Mouse (Mus musculus): ENCODE data around the gene Rif1. TPM values are rescaled to one million over a fixed set of nuclear protein-coding genes. Genes with fewer than 3 reads are reported as not detected.
A peak's percentile ranks its signal among the peaks of the same experiment; 100 is the strongest.
"Not testable (repeated sequence)": the region's sequence is repeated elsewhere in the genome, so short reads cannot be mapped to it uniquely, and the experiment has no call there.

The Rif1 gene
- polyA plus RNA-seq, 1 experiment from 2014 or later, result 38.6 TPM

DNA sequence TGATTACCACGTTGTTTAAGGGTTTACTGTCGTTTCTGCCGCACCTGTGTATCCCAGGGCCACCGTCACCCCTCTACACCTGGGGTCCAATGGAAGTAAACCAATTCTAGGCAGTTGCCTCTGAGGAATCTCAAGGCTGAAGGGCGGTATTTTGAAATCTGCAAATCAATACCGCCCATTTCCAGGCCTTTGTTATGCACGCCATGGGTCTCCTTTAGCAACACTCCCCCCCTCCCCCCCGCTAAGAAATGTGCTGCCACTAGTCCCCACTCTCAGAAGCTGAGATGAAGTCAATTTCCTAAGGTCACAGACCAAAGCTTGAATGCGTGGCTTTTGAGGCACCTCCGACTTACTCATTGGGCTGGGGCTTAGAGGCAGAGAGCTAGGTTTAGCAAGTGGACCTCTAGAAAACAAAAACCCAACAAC is 554 bp upstream of the Rif1 start:
- H3K27me3 ChIP-seq, result no peaks in the 10 kb centered on the region
- WGBS, result 2% methylated on average over 10 of the region's 10 CpGs
- H3K36me3 ChIP-seq, result peaks cover 25% of the 10 kb centered on the region
- H3K9me3 ChIP-seq, result no peaks in the 10 kb centered on the region
- H3K9ac ChIP-seq, result peak overlapping the region; percentile 97
- H3K4me1 ChIP-seq, result peaks cover 18% of the 10 kb centered on the region
- H3K4me2 ChIP-seq, result peak overlapping the region; percentile 65
- no peak for ATAC-seq (ENCODE audit: insufficient number of reproducible peaks, insufficient read depth, low FRiP score, low TSS enrichment, low read depth)
- H3K4me3 ChIP-seq, result peak overlapping the region; percentile 98
- peak overlapping the region; percentile 91 for H3K27ac ChIP-seq

DNA sequence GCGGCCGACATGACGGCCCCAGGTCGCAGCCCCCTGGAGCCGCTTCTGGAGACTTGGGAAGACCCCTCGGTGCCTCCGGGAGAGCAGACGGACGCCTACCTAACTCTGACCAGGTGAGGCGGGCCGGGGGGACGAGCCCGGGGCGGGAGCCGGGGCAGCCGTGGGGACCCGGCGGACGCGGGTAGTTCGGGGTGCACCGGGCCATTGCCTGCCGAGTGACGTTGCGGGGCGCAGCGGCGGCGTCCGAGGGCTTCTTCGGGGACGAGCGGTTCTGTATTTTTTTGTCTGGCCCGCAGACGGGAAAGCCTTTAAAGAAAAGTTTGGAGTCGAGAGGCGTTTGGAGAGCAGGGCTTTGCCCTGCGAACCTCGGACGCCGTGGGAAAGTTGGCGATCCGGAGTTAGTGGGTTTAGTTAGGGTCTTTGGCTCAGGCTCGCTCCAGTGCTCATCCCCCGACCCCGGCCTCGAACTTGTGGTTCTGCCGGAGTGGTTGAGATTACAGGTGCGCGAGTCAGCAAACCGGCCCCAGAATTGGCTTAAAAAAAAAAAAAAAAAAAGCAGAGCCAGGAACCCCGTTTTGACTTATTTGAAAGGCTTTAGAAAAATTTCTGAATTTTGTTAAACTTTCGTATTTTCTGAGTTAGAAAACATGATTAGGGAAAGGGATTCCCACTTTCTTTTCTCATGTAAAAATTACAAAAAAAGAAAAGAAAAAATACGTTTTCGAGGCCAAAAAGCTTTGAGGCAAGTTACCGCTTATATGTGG is 691 bp downstream of the Rif1 start:
- H3K27ac ChIP-seq, result peak overlapping the region; percentile 91
- WGBS, result 2% methylated on average over 56 of the region's 56 CpGs

DNA sequence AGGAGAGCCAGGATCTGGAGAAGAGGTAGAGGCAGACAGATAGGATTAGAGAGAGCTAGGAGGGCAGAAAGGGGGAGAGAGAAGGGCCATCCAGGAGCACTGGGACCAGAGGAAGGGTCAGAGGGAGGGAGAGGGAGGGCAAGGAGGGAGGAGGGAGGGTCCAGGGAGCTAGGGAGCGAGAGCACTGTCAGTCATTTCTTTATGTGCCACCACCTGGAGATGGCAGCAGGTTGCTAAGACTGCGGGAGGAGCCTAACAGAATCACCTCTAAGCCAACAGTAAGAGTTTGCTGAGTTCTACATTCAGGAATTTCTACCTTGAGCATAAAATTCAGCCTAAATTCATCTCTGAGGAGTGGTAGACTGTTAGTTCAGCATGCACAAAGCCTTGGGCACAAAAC is 6.0 kb downstream of the Rif1 start:
- Histone ChIP-seq H3K27me3 (no peaks in the 10 kb centered on the region), H3K36me3 (peaks cover 80% of the 10 kb centered on the region), H3K4me1 (peaks cover 13% of the 10 kb centered on the region), H3K4me2 (no peak overlapping the region), H3K9ac (no peak overlapping the region), H3K9me3 (no peaks in the 10 kb centered on the region), H3K4me3 (no peak overlapping the region), H3K27ac (no peak overlapping the region)
- 88% methylated on average over 2 of the region's 2 CpGs for WGBS
- no peak for ATAC-seq (ENCODE audit: insufficient number of reproducible peaks, insufficient read depth, low FRiP score, low TSS enrichment, low read depth)

More for the DNA sequence above, 691 bp downstream of the Rif1 start:
- peak overlapping the region; percentile 65 for H3K4me2 ChIP-seq
- ATAC-seq (ENCODE audit: insufficient number of reproducible peaks, insufficient read depth, low FRiP score, low TSS enrichment, low read depth), result peak; percentile 50; the same call in 1 of the 2 replicates
- H3K9me3 ChIP-seq, result no peaks in the 10 kb centered on the region
- H3K27me3 ChIP-seq, result no peaks in the 10 kb centered on the region
- peaks cover 18% of the 10 kb centered on the region for H3K4me1 ChIP-seq
- H3K36me3 ChIP-seq, result peaks cover 36% of the 10 kb centered on the region
- H3K4me3 ChIP-seq, result peak overlapping the region; percentile 98
- H3K9ac ChIP-seq, result peak overlapping the region; percentile 97

DNA sequence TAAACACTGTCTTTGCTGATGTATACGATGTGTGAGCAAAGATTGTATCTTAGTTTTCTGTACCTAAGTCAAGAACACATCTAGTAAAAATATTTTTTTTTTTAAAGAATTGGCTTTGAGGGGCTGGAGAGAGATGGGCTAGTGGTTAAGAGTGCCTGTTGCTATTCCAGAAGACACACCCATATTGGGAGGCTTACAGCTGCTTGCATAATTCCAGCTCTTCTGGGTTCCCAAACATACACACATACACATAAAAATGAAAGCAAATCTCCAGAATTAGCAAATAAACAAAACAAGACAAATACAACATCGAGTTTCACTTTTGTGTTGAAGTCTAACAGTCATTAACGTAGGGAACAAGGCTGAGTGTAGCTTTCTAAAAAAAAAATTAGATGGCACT is 11.4 kb downstream of the Rif1 start:
- no peaks in the 10 kb centered on the region for H3K9me3 ChIP-seq
- no peak for ATAC-seq (ENCODE audit: insufficient number of reproducible peaks, insufficient read depth, low FRiP score, low TSS enrichment, low read depth)
- peaks cover 84% of the 10 kb centered on the region for H3K36me3 ChIP-seq
- H3K27ac ChIP-seq, result no peak overlapping the region
- no peaks in the 10 kb centered on the region for H3K4me1 ChIP-seq
- no peak overlapping the region for H3K4me3 ChIP-seq
- H3K27me3 ChIP-seq, result no peaks in the 10 kb centered on the region
- WGBS, result 91% methylated on average over 3 of the region's 3 CpGs
- H3K4me2 ChIP-seq, result no peak overlapping the region
- H3K9ac ChIP-seq, result no peak overlapping the region

DNA sequence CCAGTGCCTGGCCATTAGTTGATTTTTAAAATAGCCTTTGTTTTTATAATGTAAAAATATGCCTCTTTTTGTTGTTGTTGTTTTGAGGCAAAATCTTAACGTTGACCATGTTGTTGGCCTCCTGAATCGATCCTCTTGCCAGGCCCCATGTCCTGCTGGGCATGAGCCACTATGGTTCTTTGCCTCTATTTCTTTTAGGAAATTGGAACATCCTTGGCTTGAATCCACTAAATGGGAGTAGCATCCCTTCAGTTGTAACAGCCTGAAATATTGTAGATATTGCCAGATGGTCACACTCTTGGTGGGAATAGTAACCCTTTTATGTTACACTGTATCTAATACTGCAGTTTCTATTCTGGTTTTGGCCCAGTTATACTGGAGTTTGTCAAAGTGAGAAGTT is 11.9 kb downstream of the Rif1 start:
- H3K36me3 ChIP-seq, result peaks cover 84% of the 10 kb centered on the region
- no peaks in the 10 kb centered on the region for H3K9me3 ChIP-seq
- H3K4me3 ChIP-seq, result no peak overlapping the region
- no peak overlapping the region for H3K27ac ChIP-seq
- ATAC-seq (ENCODE audit: insufficient number of reproducible peaks, insufficient read depth, low FRiP score, low TSS enrichment, low read depth), result no peak
- no peaks in the 10 kb centered on the region for H3K4me1 ChIP-seq
- H3K27me3 ChIP-seq, result no peaks in the 10 kb centered on the region
- H3K9ac ChIP-seq, result no peak overlapping the region
- no peak overlapping the region for H3K4me2 ChIP-seq
- WGBS, result 91% methylated on average over 2 of the region's 2 CpGs

DNA sequence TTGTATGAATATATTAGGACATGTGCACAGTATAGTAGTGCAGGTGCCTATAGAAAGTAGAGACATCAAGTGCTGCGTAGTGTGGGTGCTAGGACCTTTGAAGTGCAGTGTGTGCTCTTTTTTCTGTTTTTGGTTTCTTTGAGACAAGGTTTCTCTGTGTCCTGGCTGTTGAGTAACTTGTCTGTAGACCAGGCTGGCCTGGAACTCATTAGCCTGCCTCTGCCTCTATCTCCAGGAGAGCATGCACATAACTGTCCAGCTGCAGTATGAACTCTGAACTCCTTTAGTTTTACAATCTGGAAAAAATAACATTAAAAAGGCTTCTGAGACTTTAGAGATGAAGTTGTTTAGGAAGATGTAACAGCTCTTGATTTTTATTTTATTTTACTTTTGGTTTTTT is 41.5 kb downstream of the Rif1 start:
- 50% methylated on average over 1 of the region's 1 CpGs for WGBS
- Histone ChIP-seq H3K36me3 (peaks cover 87% of the 10 kb centered on the region), H3K9ac (no peak overlapping the region), H3K27ac (no peak overlapping the region), H3K27me3 (no peaks in the 10 kb centered on the region), H3K4me2 (no peak overlapping the region), H3K4me1 (no peaks in the 10 kb centered on the region), H3K4me3 (no peak overlapping the region), H3K9me3 (no peaks in the 10 kb centered on the region)
- no peak for ATAC-seq (ENCODE audit: insufficient number of reproducible peaks, insufficient read depth, low FRiP score, low TSS enrichment, low read depth)

DNA sequence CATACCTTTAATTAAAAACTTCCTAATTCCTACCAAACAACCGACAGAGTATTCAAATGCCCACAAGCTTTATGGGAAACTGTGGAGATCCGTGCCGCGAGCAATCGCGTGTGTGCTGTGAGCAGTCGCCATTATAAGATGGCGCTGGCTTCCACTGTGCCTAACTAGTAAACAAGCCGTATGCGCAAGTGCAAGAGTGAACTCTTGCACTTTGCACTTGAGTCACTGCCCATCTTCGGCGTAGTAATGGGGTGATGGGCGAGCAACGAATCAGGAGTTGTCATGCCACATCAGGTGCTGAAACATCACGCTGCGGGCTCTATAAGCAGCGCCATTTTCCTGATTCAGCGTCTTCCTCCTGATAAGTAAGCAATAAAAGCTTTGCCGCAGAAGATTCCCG is 58.7 kb downstream of the Rif1 start:
- ATAC-seq (ENCODE audit: insufficient number of reproducible peaks, insufficient read depth, low FRiP score, low TSS enrichment, low read depth); H3K27ac ChIP-seq; H3K4me2 ChIP-seq; H3K27me3 ChIP-seq; H3K9ac ChIP-seq; H3K4me3 ChIP-seq; H3K4me1 ChIP-seq: not testable (repeated sequence)
- peaks cover 28% of the 10 kb centered on the region for H3K36me3 ChIP-seq
- 97% methylated on average over 20 of the region's 20 CpGs for WGBS
- peaks cover 12% of the 10 kb centered on the region for H3K9me3 ChIP-seq

DNA sequence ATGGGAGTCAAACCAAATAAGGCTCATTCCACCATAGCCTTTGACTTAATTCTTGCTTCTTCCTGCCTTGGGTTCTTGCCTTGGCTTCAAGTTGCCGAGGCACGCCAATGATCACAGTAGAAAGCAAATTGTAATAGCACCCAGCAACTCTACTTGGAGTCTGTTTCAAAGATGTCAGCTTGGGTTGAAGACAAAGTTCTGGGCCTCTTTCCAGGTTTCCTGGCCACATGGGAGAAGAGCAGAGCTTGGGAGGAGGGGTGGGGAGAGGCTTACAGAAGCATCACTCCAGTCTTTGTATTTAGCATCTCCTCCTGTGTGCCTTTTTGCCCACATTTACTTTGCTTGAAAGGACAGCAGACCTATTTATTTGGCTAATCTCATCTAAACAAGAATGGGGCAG is 60.7 kb downstream of the Rif1 start:
- Histone ChIP-seq H3K27ac (no peak overlapping the region), H3K36me3 (peaks cover 26% of the 10 kb centered on the region), H3K4me3 (no peak overlapping the region), H3K4me2 (no peak overlapping the region), H3K9me3 (peaks cover 4% of the 10 kb centered on the region; the same call in 1 of the 2 replicates), H3K4me1 (no peaks in the 10 kb centered on the region), H3K27me3 (no peaks in the 10 kb centered on the region), H3K9ac (no peak overlapping the region)
- ATAC-seq (ENCODE audit: insufficient number of reproducible peaks, insufficient read depth, low FRiP score, low TSS enrichment, low read depth), result no peak
- 92% methylated on average over 2 of the region's 2 CpGs for WGBS

DNA sequence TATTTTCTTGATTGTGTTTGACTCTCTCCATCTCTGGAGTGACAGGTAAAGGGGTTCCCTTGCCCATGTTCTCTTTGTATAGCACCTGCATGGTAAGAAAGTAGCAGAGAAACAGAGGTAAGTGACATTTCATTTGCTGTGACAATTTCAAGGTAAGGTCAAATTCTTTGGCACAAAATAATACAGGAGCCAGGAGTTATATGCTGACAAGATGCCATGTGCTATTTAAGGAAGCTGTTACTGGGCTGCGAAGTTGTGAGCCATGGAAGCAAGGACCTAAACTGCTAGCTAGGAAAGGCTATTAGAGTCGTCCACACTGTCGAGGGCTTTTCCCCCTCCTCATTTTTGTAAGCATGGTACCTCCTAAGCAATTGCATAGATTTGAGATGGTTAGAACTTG is 80.4 kb downstream of the Rif1 start:
- Histone ChIP-seq H3K9me3 (no peaks in the 10 kb centered on the region), H3K4me3 (no peak overlapping the region), H3K4me2 (no peak overlapping the region), H3K9ac (no peak overlapping the region), H3K36me3 (no peaks in the 10 kb centered on the region), H3K27me3 (no peaks in the 10 kb centered on the region), H3K27ac (no peak overlapping the region), H3K4me1 (0 out of 2 replicates have a peak, but pooled peaks cover 5% of the 10 kb centered on the region)
- WGBS, result 73% methylated on average over 3 of the region's 3 CpGs
- no peak for ATAC-seq (ENCODE audit: insufficient number of reproducible peaks, insufficient read depth, low FRiP score, low TSS enrichment, low read depth)

DNA sequence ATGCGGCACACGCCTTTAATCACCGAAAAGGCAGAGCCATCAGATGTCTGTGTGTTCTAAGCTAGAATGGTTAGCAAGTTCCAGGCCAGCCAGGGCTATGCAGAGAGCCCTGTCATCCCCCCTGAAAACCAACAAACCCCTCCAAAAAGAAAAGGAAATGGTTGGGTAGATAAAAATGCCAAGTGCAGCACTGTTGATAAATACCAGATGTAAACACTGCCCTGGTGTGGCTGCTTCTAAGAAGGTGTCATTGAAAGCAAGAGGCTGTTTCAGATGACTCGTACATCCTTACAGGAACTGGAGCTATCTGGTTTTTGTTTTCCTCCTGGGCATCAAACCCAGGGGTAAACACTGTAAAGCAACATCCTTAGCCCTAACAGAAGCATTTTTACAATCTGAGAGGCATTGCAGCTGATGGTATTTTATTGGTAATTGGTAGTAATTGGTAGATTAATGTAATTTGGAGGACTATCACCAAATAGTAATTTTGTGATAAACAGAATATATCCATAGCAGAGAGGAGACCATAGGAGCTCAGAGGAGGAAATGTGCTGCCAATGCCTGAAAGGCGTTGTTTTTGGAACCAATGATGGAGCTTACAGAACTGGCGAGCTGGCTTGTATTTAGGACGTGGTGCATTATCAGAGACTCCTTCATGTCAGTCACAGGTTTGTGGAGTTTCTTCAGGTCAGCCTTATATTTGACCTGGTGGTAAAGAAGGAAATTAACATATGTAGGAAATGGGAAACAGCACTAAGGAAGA is 96.8 kb downstream of the Rif1 start:
- Histone ChIP-seq H3K4me3 (no peak overlapping the region), H3K36me3 (no peaks in the 10 kb centered on the region), H3K4me2 (no peak overlapping the region), H3K4me1 (no peaks in the 10 kb centered on the region), H3K9me3 (no peaks in the 10 kb centered on the region), H3K27me3 (no peaks in the 10 kb centered on the region), H3K27ac (no peak overlapping the region), H3K9ac (no peak overlapping the region)
- 75% methylated on average over 7 of the region's 7 CpGs for WGBS
- ATAC-seq (ENCODE audit: insufficient number of reproducible peaks, insufficient read depth, low FRiP score, low TSS enrichment, low read depth), result no peak

Data from embryonic facial prominence, embryonic 13.5 days (tissue).